25 mouse cellular contexts compared by ENCODE assay signal in the genomic region with DNA sequence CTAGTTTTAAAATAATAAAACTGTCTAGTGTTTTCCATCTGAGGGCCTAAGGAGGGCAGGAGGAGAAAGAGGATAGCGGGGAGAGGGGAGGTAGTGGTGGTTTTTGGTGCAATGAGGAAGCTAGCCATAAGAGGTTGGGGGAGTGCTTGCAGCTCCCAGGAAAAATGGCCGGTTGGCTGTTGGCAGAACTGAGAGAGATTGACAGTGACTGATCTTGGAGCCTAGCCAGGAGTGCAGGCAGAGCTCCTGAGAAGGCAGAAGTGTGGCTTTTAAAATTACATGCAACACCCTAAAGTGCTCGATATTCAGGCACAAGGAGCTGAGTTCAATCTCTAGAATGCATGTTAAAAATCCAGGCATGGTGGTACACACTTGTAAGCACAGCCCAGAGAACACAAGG.
DNase-seq lines count a peak whose midpoint lies in the region; ATAC-seq and TF ChIP-seq lines count a peak whose summit lies in the region.
"Had no signal": no experiment of that assay in that cellular context is flagged by ENCODE, and none has a peak within 500 bp of the region (broad histone marks: within the 10 kb centered on the region; RNA-seq: fewer than 3 reads in every experiment).

No protein-coding gene starts in this region.

- H3K36me3 ChIP-seq in embryonic facial prominence, embryonic 14.5 days (ENCODE audit: control insufficient read depth, insufficient read depth, low read length): no peaks in the 10 kb centered on the region
- H3K36me3 ChIP-seq in embryonic facial prominence, embryonic 10.5 days (replicated peaks): no peaks in the 10 kb centered on the region
- H3K36me3 ChIP-seq in hindbrain, postnatal 0 days (ENCODE audit: insufficient read depth, low read length): no peaks in the 10 kb centered on the region
- H3K36me3 ChIP-seq in hindbrain, embryonic 10.5 days: no peaks in the 10 kb centered on the region
- no peaks in the 10 kb centered on the region for H3K36me3 ChIP-seq in MEL (ENCODE audit: control insufficient read depth in 1 of 2, insufficient read depth in 2 of 2, low read length in 2 of 2)
- H3K36me3 ChIP-seq in lung, postnatal 0 days (ENCODE audit: insufficient read depth, low read length): no peaks in the 10 kb centered on the region
- H3K36me3 ChIP-seq: limb, embryonic 12.5 days; liver, embryonic 15.5 days; midbrain, embryonic 13.5 days had no signal

- no peak for TF ChIP-seq RAD21 in MEL (IDR thresholded peaks at IDR 0.05; ENCODE audit: low read depth, low read length)

- H3K4me2 ChIP-seq in embryonic facial prominence, embryonic 14.5 days (ENCODE audit: low read depth, low read length): no peak overlapping the region
- no peak overlapping the region for H3K4me2 ChIP-seq in hindbrain, postnatal 0 days (ENCODE audit: low read depth, low read length)
- H3K4me2 ChIP-seq in lung, postnatal 0 days (replicated peaks; ENCODE audit: low read depth, low read length): no peak overlapping the region
- H3K4me2 ChIP-seq: heart, embryonic 11.5 days; hindbrain, embryonic 14.5 days; limb, embryonic 12.5 days; liver, embryonic 15.5 days; lung, embryonic 14.5 days; midbrain, embryonic 13.5 days had no signal

- H3K27me3 ChIP-seq in embryonic facial prominence, embryonic 14.5 days (replicated peaks; ENCODE audit: control insufficient read depth, insufficient read depth, low read length): no peaks in the 10 kb centered on the region
- H3K27me3 ChIP-seq in embryonic facial prominence, embryonic 10.5 days (replicated peaks; ENCODE audit: low read depth, poor library complexity, severe bottlenecking): no peaks in the 10 kb centered on the region
- H3K27me3 ChIP-seq in hindbrain, postnatal 0 days (ENCODE audit: insufficient read depth, low read length): no peaks in the 10 kb centered on the region
- no peaks in the 10 kb centered on the region for H3K27me3 ChIP-seq in hindbrain, embryonic 10.5 days (ENCODE audit: insufficient read depth, poor library complexity, severe bottlenecking)
- no peaks in the 10 kb centered on the region for H3K27me3 ChIP-seq in MEL (ENCODE audit: control insufficient read depth in 1 of 2, insufficient read depth in 2 of 2, low read length in 2 of 2)
- H3K27me3 ChIP-seq in lung, postnatal 0 days (replicated peaks; ENCODE audit: insufficient read depth, low read length): no peaks in the 10 kb centered on the region
- H3K27me3 ChIP-seq: limb, embryonic 12.5 days; liver, embryonic 15.5 days; megakaryocyte, embryonic 14.5 days; midbrain, embryonic 13.5 days had no signal

- TF ChIP-seq EP300 in MEL (IDR thresholded peaks at IDR 0.05; ENCODE audit: low read depth in 1 of 2, low read length in 2 of 2): no peak
- no peak for TF ChIP-seq EP300 in lung, postnatal 0 days (IDR thresholded peaks at IDR 0.05)

- no peak overlapping the region for H3K9ac ChIP-seq in embryonic facial prominence, embryonic 14.5 days (ENCODE audit: low read depth, low read length)
- no peak overlapping the region for H3K9ac ChIP-seq in hindbrain, postnatal 0 days (replicated peaks; ENCODE audit: low read length)
- no peak overlapping the region for H3K9ac ChIP-seq in MEL (ENCODE audit: control insufficient read depth, low read depth, low read length, poor library complexity, severe bottlenecking)
- H3K9ac ChIP-seq in lung, postnatal 0 days (replicated peaks; ENCODE audit: low read depth): no peak overlapping the region
- H3K9ac ChIP-seq: hindbrain, embryonic 14.5 days; limb, embryonic 12.5 days; liver, embryonic 15.5 days; lung, embryonic 14.5 days; midbrain, embryonic 13.5 days had no signal

- no peak for ATAC-seq in embryonic facial prominence, embryonic 14.5 days (ENCODE audit: low read depth)
- ATAC-seq in hindbrain, postnatal 0 days: no peak
- ATAC-seq in lung, postnatal 0 days: no peak
- ATAC-seq: inflammation-experienced regulatory T-cells, adult 6 months; midbrain, embryonic 13.5 days had no signal

- H3K4me3 ChIP-seq in embryonic facial prominence, embryonic 14.5 days (ENCODE audit: low read depth, low read length): no peak overlapping the region
- no peak overlapping the region for H3K4me3 ChIP-seq in embryonic facial prominence, embryonic 10.5 days
- H3K4me3 ChIP-seq in hindbrain, postnatal 0 days (ENCODE audit: low read length): no peak overlapping the region
- no peak overlapping the region for H3K4me3 ChIP-seq in hindbrain, embryonic 10.5 days
- H3K4me3 ChIP-seq in MEL (ENCODE audit: control insufficient read depth in 1 of 2, insufficient read depth in 1 of 2, low read depth in 2 of 2, low read length in 2 of 2): no peak overlapping the region
- no peak overlapping the region for H3K4me3 ChIP-seq in lung, postnatal 0 days (ENCODE audit: low read depth, low read length)
- H3K4me3 ChIP-seq: limb, embryonic 12.5 days; liver, embryonic 15.5 days; megakaryocyte, embryonic 14.5 days; midbrain, embryonic 13.5 days had no signal

- no peaks in the 10 kb centered on the region for H3K4me1 ChIP-seq in embryonic facial prominence, embryonic 14.5 days (ENCODE audit: control insufficient read depth, insufficient read depth, low read length)
- no peaks in the 10 kb centered on the region for H3K4me1 ChIP-seq in embryonic facial prominence, embryonic 10.5 days
- no peaks in the 10 kb centered on the region for H3K4me1 ChIP-seq in hindbrain, postnatal 0 days (ENCODE audit: insufficient read depth, low read length)
- no peaks in the 10 kb centered on the region for H3K4me1 ChIP-seq in hindbrain, embryonic 10.5 days (replicated peaks)
- H3K4me1 ChIP-seq in MEL (ENCODE audit: control insufficient read depth in 1 of 2, insufficient read depth in 2 of 2, low read length in 2 of 2): no peaks in the 10 kb centered on the region
- no peaks in the 10 kb centered on the region for H3K4me1 ChIP-seq in lung, postnatal 0 days (ENCODE audit: insufficient read depth, low read depth, low read length)
- H3K4me1 ChIP-seq: limb, embryonic 12.5 days; liver, embryonic 15.5 days; megakaryocyte, embryonic 14.5 days; midbrain, embryonic 13.5 days had no signal

- H3K79me2 ChIP-seq in MEL (ENCODE audit: control insufficient read depth, insufficient read depth, low read length, poor library complexity): no peaks in the 10 kb centered on the region

- TF ChIP-seq POLR2A in MEL (IDR thresholded peaks at IDR 0.05; ENCODE audit: control insufficient read depth in 1 of 2, insufficient read depth in 1 of 2, low read depth in 1 of 2, low read length in 2 of 2, poor library complexity in 1 of 2): no peak

- no peak for TF ChIP-seq CTCF in hindbrain, postnatal 0 days (IDR thresholded peaks at IDR 0.05; ENCODE audit: low read depth)
- no peak for TF ChIP-seq CTCF in MEL (IDR thresholded peaks at IDR 0.05 in 2 of 3, conservative IDR thresholded peaks at IDR 0.05 in 1 of 3; ENCODE audit: control insufficient read depth in 1 of 3, insufficient read depth in 1 of 3, low read depth in 2 of 3, low read length in 3 of 3, poor library complexity in 1 of 3, severe bottlenecking in 1 of 3)
- no peak for TF ChIP-seq CTCF in lung, postnatal 0 days (IDR thresholded peaks at IDR 0.05)

- 38% methylated on average over 3 of the region's 3 CpGs for WGBS in embryonic facial prominence, embryonic 14.5 days
- 61% methylated on average over 3 of the region's 3 CpGs for WGBS in embryonic facial prominence, embryonic 10.5 days
- WGBS in hindbrain, postnatal 0 days: 48% methylated on average over 3 of the region's 3 CpGs
- 62% methylated on average over 3 of the region's 3 CpGs for WGBS in hindbrain, embryonic 10.5 days
- 34% methylated on average over 3 of the region's 3 CpGs for WGBS in lung, postnatal 0 days

- H3K9me3 ChIP-seq in embryonic facial prominence, embryonic 14.5 days (ENCODE audit: control insufficient read depth, low read length): no peaks in the 10 kb centered on the region
- no peaks in the 10 kb centered on the region for H3K9me3 ChIP-seq in embryonic facial prominence, embryonic 10.5 days
- H3K9me3 ChIP-seq in hindbrain, postnatal 0 days (ENCODE audit: low read length): no peaks in the 10 kb centered on the region
- H3K9me3 ChIP-seq in hindbrain, embryonic 10.5 days: peaks cover 3% of the 10 kb centered on the region; the same call in 1 of the 2 replicates
- H3K9me3 ChIP-seq in MEL (replicated peaks; ENCODE audit: insufficient read depth, low read length): no peaks in the 10 kb centered on the region
- H3K9me3 ChIP-seq in lung, postnatal 0 days (ENCODE audit: low read length): no peaks in the 10 kb centered on the region
- H3K9me3 ChIP-seq: limb, embryonic 12.5 days; liver, embryonic 15.5 days; megakaryocyte, embryonic 14.5 days; midbrain, embryonic 13.5 days had no signal

- no peak overlapping the region for H3K27ac ChIP-seq in embryonic facial prominence, embryonic 14.5 days (replicated peaks; ENCODE audit: low read depth, low read length)
- H3K27ac ChIP-seq in embryonic facial prominence, embryonic 10.5 days (replicated peaks): no peak overlapping the region
- H3K27ac ChIP-seq in hindbrain, postnatal 0 days: no peak overlapping the region
- no peak overlapping the region for H3K27ac ChIP-seq in hindbrain, embryonic 10.5 days
- H3K27ac ChIP-seq in MEL (ENCODE audit: control insufficient read depth, low read depth, low read length): no peak overlapping the region
- H3K27ac ChIP-seq in lung, postnatal 0 days (ENCODE audit: low read length): no peak overlapping the region
- H3K27ac ChIP-seq: hindbrain, embryonic 14.5 days; limb, embryonic 12.5 days; liver, embryonic 15.5 days; midbrain, embryonic 13.5 days had no signal

- DNase-seq in embryonic facial prominence, embryonic 14.5 days (ENCODE audit: low spot score): peak; percentile 4
- no peak for DNase-seq in embryonic facial prominence, embryonic 10.5 days (ENCODE audit: low spot score)
- DNase-seq in hindbrain, postnatal 0 days (ENCODE audit: low spot score): peak; percentile 47
- no peak for DNase-seq in hindbrain, embryonic 10.5 days (ENCODE audit: low spot score)
- peak; percentile 49 for DNase-seq in MEL (ENCODE audit: low read depth, low spot score)
- DNase-seq in brain, adult 2 months (ENCODE audit: low read depth, low spot score): peak; percentile 3
- DNase-seq in lung, postnatal 0 days (ENCODE audit: low spot score): no peak
- DNase-seq in yolk sac, embryonic 10.5 days (ENCODE audit: low spot score): no peak
- DNase-seq: adrenal gland, postnatal 14 days; cerebellum, adult 9-10 months; gastrocnemius, postnatal 14 days; heart, adult 18-20 months; heart, postnatal 4 days; kidney, adult 11 months; kidney, postnatal 14 days; layer of hippocampus, adult 9-11 months; lung, embryonic 14.5 days; thymus, postnatal 4 days had no signal

TF ChIP-seq in MEL, 35 proteins besides CTCF, POLR2A, EP300 and RAD21 (continues in another document):
- no peak for TF ChIP-seq E2F4 (IDR thresholded peaks at IDR 0.05; ENCODE audit: borderline replicate concordance, low read depth, low read length)
- no peak for TF ChIP-seq ZNF384 (IDR thresholded peaks at IDR 0.05; ENCODE audit: low read depth, low read length)
- TF ChIP-seq TBP (IDR thresholded peaks at IDR 0.05; ENCODE audit: low read depth, low read length): no peak
- TF ChIP-seq CHD2 (IDR thresholded peaks at IDR 0.05; ENCODE audit: low read length): no peak
- TF ChIP-seq NELFE (IDR thresholded peaks at IDR 0.05; ENCODE audit: low read depth, low read length): no peak
- TF ChIP-seq BHLHE40 (IDR thresholded peaks at IDR 0.05; ENCODE audit: borderline replicate concordance, low read depth, low read length): no peak
- no peak for TF ChIP-seq ETS1 (IDR thresholded peaks at IDR 0.05; ENCODE audit: low read depth, low read length)

Comparison
In these comparisons a context has a peak if more than half of its experiments do, and no peak if none do; other contexts are left out.
1. DNase-seq: peak in embryonic facial prominence, embryonic 14.5 days (single experiment), hindbrain, postnatal 0 days (single experiment), MEL (single experiment) and brain, adult 2 months (single experiment); none in embryonic facial prominence, embryonic 10.5 days (single experiment), hindbrain, embryonic 10.5 days (single experiment), lung, postnatal 0 days (single experiment) and yolk sac, embryonic 10.5 days (single experiment).